Mouse (Mus musculus) lung, embryonic 15.5 days (tissue): ENCODE results near the gene Apoc1. TPM values are rescaled to one million over a fixed set of nuclear protein-coding genes. Genes with fewer than 3 reads are reported as not detected.

Experiments used
- ATAC-seq: fragments of 200-750 bp; cut with Nextera tagmentation; 2 replicates; pipeline ENCODE4 v1.8.0; 2017; ENCODE audit warnings: moderate number of reproducible peaks, borderline replicate concordance; ENCODE audit not compliant: low FRiP score, low TSS enrichment; ENCODE audit errors: extremely low read depth
- H3K27ac ChIP-seq: fragments of 300-500 bp; sonication (generic); 2 replicates; pipeline ENCODE4 v1.5.1; 2015; ENCODE audit warnings: moderate library complexity, mild to moderate bottlenecking, inconsistent platforms
- H3K27me3 ChIP-seq: fragments of 300-500 bp; sonication (generic); 2 replicates; pipeline ENCODE4 v1.6.1; 2015; ENCODE audit warnings: inconsistent platforms
- H3K36me3 ChIP-seq: fragments of 300-500 bp; sonication (generic); 2 replicates; pipeline ENCODE4 v1.6.1; 2015; ENCODE audit warnings: inconsistent platforms
- H3K4me1 ChIP-seq: fragments of 300-500 bp; sonication (generic); 2 replicates; pipeline ENCODE4 v1.6.1; 2015; ENCODE audit warnings: inconsistent platforms
- H3K4me2 ChIP-seq: fragments of 300-500 bp; sonication (generic); 2 replicates; pipeline ENCODE4 v1.6.1; 2015; ENCODE audit warnings: inconsistent platforms, mild to moderate bottlenecking, moderate library complexity
- H3K4me3 ChIP-seq: fragments of 300-500 bp; sonication (generic); 2 replicates; pipeline ENCODE4 v1.5.1; 2015; ENCODE audit warnings: mild to moderate bottlenecking, inconsistent platforms
- H3K9ac ChIP-seq: fragments of 300-500 bp; sonication (generic); 2 replicates; pipeline ENCODE4 v1.6.1; 2015; ENCODE audit warnings: inconsistent platforms
- H3K9me3 ChIP-seq: fragments of 300-500 bp; sonication (generic); 2 replicates; pipeline ENCODE4 v1.6.1; 2016; ENCODE audit warnings: inconsistent platforms
- WGBS: fragments of 180-500 bp; shearing (Covaris S2); methylation state at CpG from one replicate; pipeline ENCODE4 v1.1.7; 2015; 5-methylcytosine and 5-hydroxymethylcytosine counted together
- polyA plus RNA-seq: library from polyadenylated mRNA; unstranded; fragments of >200 nt; fragmentation: Nextera tagmentation; extraction: Ambion mirVana; gene quantifications from 2 replicates; pipeline ENCODE4 v1.2.1, GENCODE M21; 2015

Gene Apoc1
- polyA plus RNA-seq, 1 experiment from 2014 or later = 19.5 TPM

DNA sequence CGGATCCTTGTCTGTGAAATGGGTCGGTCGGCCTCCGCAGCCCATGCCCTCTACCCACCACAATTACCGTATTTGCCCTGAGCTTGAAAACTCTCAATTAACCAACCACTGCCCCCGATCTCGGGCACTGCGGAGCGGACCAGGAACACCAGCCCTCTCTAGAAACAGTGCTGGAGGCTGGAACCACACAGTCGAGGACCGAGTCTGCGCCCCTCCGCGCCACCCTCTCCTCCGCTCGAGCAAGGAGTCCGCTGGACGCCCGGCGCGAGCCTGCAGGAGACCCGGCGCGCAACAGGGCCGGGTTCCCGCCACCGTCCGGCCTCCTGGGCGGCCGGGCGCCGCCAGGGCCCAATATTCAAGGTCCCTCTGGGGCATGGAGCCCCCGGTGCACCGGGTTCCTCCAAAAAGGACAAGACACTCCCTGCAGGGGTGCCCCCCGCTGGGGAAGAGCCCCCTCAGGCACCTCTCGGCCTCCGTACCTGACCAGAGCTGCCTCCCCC is 28.0 kb downstream of the Apoc1 start:
- Histone ChIP-seq H3K36me3 (peaks cover 10% of the 10 kb centered on the region), H3K27me3 (no peaks in the 10 kb centered on the region), H3K4me2 (peak overlapping the region; percentile 69), H3K9ac (peak overlapping the region; percentile 98), H3K9me3 (no peaks in the 10 kb centered on the region), H3K4me3 (peak overlapping the region; percentile 98), H3K27ac (peak overlapping the region; percentile 95; the same call in 1 of the 2 replicates), H3K4me1 (peaks cover 19% of the 10 kb centered on the region)
- under 1% methylated on average over 35 of the region's 37 CpGs for WGBS
- peak; percentile 19 for ATAC-seq

GRCm38 (mm10) chr7:19663940-19664339 is 28.5 kb downstream of the Apoc1 start:
- no peak for ATAC-seq
- Histone ChIP-seq H3K9me3 (no peaks in the 10 kb centered on the region), H3K9ac (peak overlapping the region; percentile 98), H3K27ac (no peak overlapping the region), H3K4me1 (peaks cover 15% of the 10 kb centered on the region), H3K36me3 (peaks cover 10% of the 10 kb centered on the region), H3K4me3 (peak overlapping the region; percentile 98), H3K4me2 (peak overlapping the region; percentile 69), H3K27me3 (no peaks in the 10 kb centered on the region)
- WGBS = 13% methylated on average over 8 of the region's 8 CpGs

- Histone ChIP-seq H3K27ac (no peak overlapping the region), H3K27me3 (no peaks in the 10 kb centered on the region), H3K9ac (no peak overlapping the region), H3K9me3 (no peaks in the 10 kb centered on the region), H3K4me3 (no peak overlapping the region), H3K4me2 (no peak overlapping the region), H3K4me1 (no peaks in the 10 kb centered on the region), H3K36me3 (peaks cover 68% of the 10 kb centered on the region)
- ATAC-seq = no peak
- 87% methylated on average over 2 of the region's 2 CpGs for WGBS
Measured at GRCm38 (mm10) chr7:19652614-19653013, 39.8 kb downstream of the Apoc1 start.

- H3K27me3 ChIP-seq = no peaks in the 10 kb centered on the region
- H3K4me3 ChIP-seq = no peak overlapping the region
- H3K4me2 ChIP-seq = no peak overlapping the region
- H3K9ac ChIP-seq = no peak overlapping the region
- H3K4me1 ChIP-seq = no peaks in the 10 kb centered on the region
- no peak overlapping the region for H3K27ac ChIP-seq
- 85% methylated on average over 6 of the region's 6 CpGs for WGBS
- ATAC-seq = no peak
- peaks cover 74% of the 10 kb centered on the region for H3K36me3 ChIP-seq
- no peaks in the 10 kb centered on the region for H3K9me3 ChIP-seq
Measured at GRCm38 (mm10) chr7:19651063-19651786, 41.2 kb downstream of the Apoc1 start.

GRCm38 (mm10) chr7:19641223-19641622 is 51.2 kb downstream of the Apoc1 start:
- Histone ChIP-seq H3K36me3 (peaks cover 94% of the 10 kb centered on the region), H3K27me3 (no peaks in the 10 kb centered on the region), H3K27ac (no peak overlapping the region), H3K4me1 (no peaks in the 10 kb centered on the region), H3K9ac (no peak overlapping the region), H3K9me3 (no peaks in the 10 kb centered on the region), H3K4me3 (no peak overlapping the region), H3K4me2 (no peak overlapping the region)
- no peak for ATAC-seq
- WGBS = 90% methylated on average over 4 of the region's 4 CpGs

Other genes with a start within 250 kb of the Apoc1 start
- 7.9 TPM in 2 replicates for gene Mark4, start 233.8 kb downstream of the Apoc1 start, polyA plus RNA-seq
- gene Exoc3l2, start 229.3 kb downstream of the Apoc1 start, polyA plus RNA-seq = 1.4 and 1.7 TPM in 2 replicates
- gene Bloc1s3, start 184.3 kb downstream of the Apoc1 start, polyA plus RNA-seq = 2.0 TPM in 2 replicates
- gene Trappc6a, start 184.3 kb downstream of the Apoc1 start, polyA plus RNA-seq = 97.8 and 103 TPM in 2 replicates
- gene Nkpd1, start 174.8 kb downstream of the Apoc1 start, polyA plus RNA-seq = 0.20 TPM in 1 of 2 replicates, not detected in the other
- gene Ppp1r37, start 129.6 kb downstream of the Apoc1 start, polyA plus RNA-seq = 23.8 and 24.8 TPM in 2 replicates
- gene Zfp296, start 115.4 kb downstream of the Apoc1 start, polyA plus RNA-seq = 0.50 and 0.54 TPM in 2 replicates
- gene Gemin7, start 115.1 kb downstream of the Apoc1 start, polyA plus RNA-seq = 164 and 183 TPM in 2 replicates
- 46.4 and 51.4 TPM in 2 replicates for gene Clasrp, start 88.2 kb downstream of the Apoc1 start, polyA plus RNA-seq
- gene Relb, start 63.2 kb downstream of the Apoc1 start, polyA plus RNA-seq = 6.8 and 8.8 TPM in 2 replicates
- gene Clptm1, start 27.6 kb downstream of the Apoc1 start, polyA plus RNA-seq = 81.8 and 86.8 TPM in 2 replicates
- 4.0 and 9.5 TPM in 2 replicates for gene Apoc2, start 14.7 kb downstream of the Apoc1 start, polyA plus RNA-seq
- not detected in 2 replicates for gene Gm44805, start 11.2 kb downstream of the Apoc1 start, polyA plus RNA-seq
- gene Apoc4, start 11.2 kb downstream of the Apoc1 start, polyA plus RNA-seq = 0.42 and 1.3 TPM in 2 replicates
- 458 and 503 TPM in 2 replicates for gene Apoe, start 6.5 kb upstream of the Apoc1 start, polyA plus RNA-seq
- 149 and 157 TPM in 2 replicates for gene Tomm40, start 22.8 kb upstream of the Apoc1 start, polyA plus RNA-seq
- gene Nectin2, start 57.8 kb upstream of the Apoc1 start, polyA plus RNA-seq = 133 and 140 TPM in 2 replicates
- 313 and 345 TPM in 2 replicates for gene Bcam, start 78.4 kb upstream of the Apoc1 start, polyA plus RNA-seq
- gene Cblc, start 104.1 kb upstream of the Apoc1 start, polyA plus RNA-seq = 15.2 and 16.1 TPM in 2 replicates
- 4.3 and 4.7 TPM in 2 replicates for gene Bcl3, start 130.1 kb upstream of the Apoc1 start, polyA plus RNA-seq
- gene Gm19345, start 159.3 kb upstream of the Apoc1 start, polyA plus RNA-seq = 0.16 TPM in 1 of 2 replicates, not detected in the other
- gene Ceacam16, start 168.6 kb upstream of the Apoc1 start, polyA plus RNA-seq = not detected in 2 replicates
- gene Ceacam19, start 195.3 kb upstream of the Apoc1 start, polyA plus RNA-seq = not detected in 2 replicates
- gene Pvr, start 228.5 kb upstream of the Apoc1 start, polyA plus RNA-seq = 19.0 and 22.5 TPM in 2 replicates